Mouse (Mus musculus) neural tube, embryonic 11.5 days (tissue): ENCODE measurements around the gene Xrcc4. TPM values are rescaled to one million over a fixed set of nuclear protein-coding genes. Genes with fewer than 3 reads are reported as not detected.
A peak's percentile ranks its signal among the peaks of the same experiment; 100 is the strongest.
"Not testable (repeated sequence)": the region's sequence is repeated elsewhere in the genome, so short reads cannot be mapped to it uniquely, and the experiment has no call there.

ENCODE experiments used
- ATAC-seq: fragments of 200-750 bp; cut with Nextera tagmentation; 2 replicates; pipeline ENCODE4 v1.8.0; 2017; ENCODE audit warnings: moderate number of reproducible peaks, mild to moderate bottlenecking, moderate TSS enrichment, moderate library complexity; ENCODE audit not compliant: insufficient read depth, low FRiP score, low TSS enrichment
- DNase-seq: peaks from one replicate; pipeline ENCODE4 v3.0.0-alpha.2; 2015; ENCODE audit warnings: low spot score
- H3K27ac ChIP-seq: fragments of 300-500 bp; sonication (generic); 2 replicates; pipeline ENCODE4 v1.5.1; 2014; ENCODE audit warnings: low read depth, mild to moderate bottlenecking, low read length
- H3K27me3 ChIP-seq: fragments of 300-500 bp; sonication (generic); 2 replicates; pipeline ENCODE4 v1.6.1; 2014; ENCODE audit warnings: mild to moderate bottlenecking, low read length, mixed read lengths; ENCODE audit not compliant: control insufficient read depth, insufficient read depth
- H3K36me3 ChIP-seq: fragments of 300-500 bp; sonication (generic); 2 replicates; pipeline ENCODE4 v1.6.1; 2014; ENCODE audit warnings: mild to moderate bottlenecking, low read length, moderate library complexity, mixed read lengths; ENCODE audit not compliant: control insufficient read depth, insufficient read depth
- H3K4me1 ChIP-seq: fragments of 300-500 bp; sonication (generic); 2 replicates; pipeline ENCODE4 v1.6.1; 2014; ENCODE audit warnings: low read length, mixed read lengths; ENCODE audit not compliant: control insufficient read depth, insufficient read depth
- H3K4me2 ChIP-seq: fragments of 300-500 bp; sonication (generic); 2 replicates; pipeline ENCODE4 v1.6.1; 2014; ENCODE audit warnings: low read depth, mild to moderate bottlenecking, moderate library complexity
- H3K4me3 ChIP-seq: fragments of 300-500 bp; sonication (generic); 2 replicates; pipeline ENCODE4 v1.5.1; 2014; ENCODE audit warnings: low read depth, low read length
- H3K9ac ChIP-seq: fragments of 300-500 bp; sonication (generic); 2 replicates; pipeline ENCODE4 v1.6.1; 2014; ENCODE audit warnings: mild to moderate bottlenecking, low read length
- H3K9me3 ChIP-seq: fragments of 300-500 bp; sonication (generic); 2 replicates; pipeline ENCODE4 v1.6.1; 2016; ENCODE audit warnings: low read length; ENCODE audit not compliant: control insufficient read depth
- WGBS: fragments of 180-500 bp; shearing (Covaris S2); extraction: QIAGEN DNeasy Blood & Tissue Kit; methylation state at CpG from one replicate; pipeline ENCODE4 v1.1.7; 2014; 5-methylcytosine and 5-hydroxymethylcytosine counted together
- polyA plus RNA-seq: library from polyadenylated mRNA; unstranded; fragments of >200 nt; fragmentation: Nextera tagmentation; extraction: Ambion mirVana; gene quantifications from 2 replicates; pipeline ENCODE4 v1.2.1, GENCODE M21; 2014

Xrcc4 gene
- polyA plus RNA-seq, 1 experiment from 2014 or later, result 8.3 TPM

- ATAC-seq (no peak), DNase-seq (no peak)
- no peak overlapping the region for H3K9ac ChIP-seq
- H3K36me3 ChIP-seq, result no peaks in the 10 kb centered on the region
- no peaks in the 10 kb centered on the region for H3K4me1 ChIP-seq
- H3K4me3 ChIP-seq, result no peak overlapping the region
- WGBS, result 54% methylated on average over 3 of the region's 3 CpGs
- H3K27ac ChIP-seq, result no peak overlapping the region
- H3K9me3 ChIP-seq, result no peaks in the 10 kb centered on the region
- no peaks in the 10 kb centered on the region for H3K27me3 ChIP-seq
- no peak overlapping the region for H3K4me2 ChIP-seq
Observed at GRCm38 (mm10) chr13:89780276-89780675, 309.1 kb downstream of the Xrcc4 start.

DNA sequence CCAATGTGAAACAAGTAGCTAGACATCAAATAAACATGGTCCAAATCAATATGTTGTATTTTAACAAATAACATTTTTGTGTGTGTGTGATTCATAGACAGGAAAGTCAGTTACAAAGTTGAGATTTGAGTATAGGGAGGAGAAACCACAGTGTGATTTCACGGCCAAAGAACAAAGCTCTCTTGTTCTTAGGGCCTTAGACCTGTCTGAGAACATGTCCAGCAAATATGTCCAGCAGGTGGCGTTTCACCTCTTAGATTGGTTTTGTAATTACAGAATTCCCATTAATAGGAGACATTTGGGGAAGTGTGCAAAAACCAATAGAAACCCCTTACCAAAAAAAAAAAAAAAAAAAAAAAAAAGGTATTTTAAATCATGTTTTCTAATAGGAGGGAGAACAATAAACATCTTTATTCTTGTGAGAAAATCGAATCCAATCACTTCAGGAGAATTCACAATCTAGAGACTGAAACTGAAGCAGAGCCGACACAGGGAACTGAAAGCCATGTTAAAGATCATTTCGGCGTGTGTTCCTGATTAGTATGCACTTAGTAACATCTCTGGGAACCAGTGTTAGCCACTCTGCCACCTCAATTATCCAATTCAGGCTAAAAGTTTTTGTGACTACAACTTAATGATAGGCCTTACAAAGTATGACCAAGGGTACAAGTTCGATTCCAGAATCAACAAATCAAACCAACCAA is 310.0 kb downstream of the Xrcc4 start:
- Histone ChIP-seq H3K9ac (no peak overlapping the region), H3K4me3 (no peak overlapping the region), H3K4me2 (no peak overlapping the region), H3K27ac (no peak overlapping the region), H3K4me1 (no peaks in the 10 kb centered on the region), H3K27me3 (no peaks in the 10 kb centered on the region), H3K36me3 (no peaks in the 10 kb centered on the region), H3K9me3 (no peaks in the 10 kb centered on the region)
- peak; percentile 41; the same call in 1 of the 2 replicates for ATAC-seq
- 63% methylated on average over 7 of the region's 7 CpGs for WGBS
- peak; percentile 71 for DNase-seq

DNA sequence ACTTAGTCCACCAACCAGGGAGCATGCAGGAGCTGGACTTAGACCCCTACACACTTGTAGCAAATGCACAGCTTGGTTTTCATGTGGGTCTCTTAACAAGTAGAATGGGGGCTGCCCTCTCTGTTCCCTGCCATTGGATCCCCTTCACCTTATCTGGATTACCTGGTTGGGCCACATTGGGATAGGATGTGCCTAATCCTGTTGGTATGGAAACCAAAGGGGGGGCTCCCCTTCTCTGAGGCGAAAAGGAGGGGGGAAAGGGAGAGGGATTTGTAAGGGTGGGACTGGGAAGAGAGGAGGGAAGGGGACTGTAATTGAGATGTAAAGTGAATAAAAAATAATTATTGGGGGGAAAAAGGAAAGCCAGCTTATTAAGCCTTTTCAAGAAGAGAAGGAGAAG is 311.6 kb downstream of the Xrcc4 start:
- Histone ChIP-seq H3K36me3 (no peaks in the 10 kb centered on the region), H3K4me2 (no peak overlapping the region), H3K27me3 (no peaks in the 10 kb centered on the region), H3K4me3 (no peak overlapping the region), H3K27ac (no peak overlapping the region), H3K9ac (no peak overlapping the region), H3K4me1 (no peaks in the 10 kb centered on the region), H3K9me3 (no peaks in the 10 kb centered on the region)
- ATAC-seq, result no peak
- 71% methylated on average over 1 of the region's 1 CpGs for WGBS
- DNase-seq, result no peak

GRCm38 (mm10) chr13:89777146-89777545 is 312.3 kb downstream of the Xrcc4 start:
- Histone ChIP-seq H3K27me3 (no peaks in the 10 kb centered on the region), H3K27ac (no peak overlapping the region), H3K9ac (no peak overlapping the region), H3K4me3 (no peak overlapping the region), H3K4me1 (no peaks in the 10 kb centered on the region), H3K36me3 (no peaks in the 10 kb centered on the region), H3K4me2 (no peak overlapping the region), H3K9me3 (no peaks in the 10 kb centered on the region)
- WGBS, result 82% methylated on average over 1 of the region's 1 CpGs
- no peak for ATAC-seq
- DNase-seq, result no peak

DNA sequence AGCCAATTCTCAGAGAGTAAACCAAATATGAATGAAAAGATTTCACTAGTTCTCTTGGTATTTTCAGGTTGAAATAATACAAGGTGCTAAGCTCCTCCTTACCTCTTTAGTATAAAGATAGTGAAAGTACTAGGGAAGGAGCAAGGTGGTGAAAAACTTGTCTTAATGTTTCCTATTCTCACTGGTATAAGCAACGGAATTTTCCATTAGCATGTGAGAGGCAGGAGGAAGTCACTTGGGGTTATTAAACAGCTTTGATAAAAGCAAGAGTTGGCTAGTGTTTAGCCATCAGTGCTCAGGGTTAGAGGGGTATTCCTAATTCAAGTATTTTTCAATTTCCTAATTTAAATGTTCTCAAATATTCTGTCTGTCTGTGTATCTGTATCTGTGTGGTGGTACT is 322.9 kb downstream of the Xrcc4 start:
- Histone ChIP-seq H3K27me3 (no peaks in the 10 kb centered on the region), H3K4me1 (no peaks in the 10 kb centered on the region), H3K9ac (no peak overlapping the region), H3K4me2 (no peak overlapping the region), H3K36me3 (no peaks in the 10 kb centered on the region), H3K9me3 (no peaks in the 10 kb centered on the region), H3K4me3 (no peak overlapping the region), H3K27ac (no peak overlapping the region)
- 74% methylated on average over 1 of the region's 1 CpGs for WGBS
- DNase-seq, result no peak
- ATAC-seq, result no peak

DNA sequence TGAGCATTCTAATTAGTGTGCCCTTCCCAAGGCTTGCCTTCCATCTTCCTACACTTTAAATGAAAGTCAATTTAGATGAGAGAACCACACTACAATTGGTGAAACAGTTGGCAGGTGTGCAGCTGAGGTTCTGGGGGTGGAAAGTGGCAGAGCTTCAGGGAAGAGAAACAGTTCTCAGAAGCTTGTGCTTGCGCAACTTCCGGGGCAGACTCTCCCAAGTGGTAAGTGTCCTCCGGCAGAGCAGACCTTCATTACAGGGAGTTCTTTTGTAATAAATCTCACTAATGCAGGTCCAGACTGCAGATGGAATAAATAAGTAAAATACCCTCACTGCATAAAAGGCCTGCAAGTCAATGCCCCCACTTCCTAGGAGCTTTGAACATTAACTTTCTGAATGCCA is 323.4 kb downstream of the Xrcc4 start:
- ATAC-seq, result no peak
- no peak overlapping the region for H3K4me2 ChIP-seq
- H3K36me3 ChIP-seq, result no peaks in the 10 kb centered on the region
- WGBS, result 80% methylated on average over 3 of the region's 3 CpGs
- no peak for DNase-seq
- H3K27me3 ChIP-seq, result no peaks in the 10 kb centered on the region
- no peaks in the 10 kb centered on the region for H3K9me3 ChIP-seq
- H3K4me3 ChIP-seq, result no peak overlapping the region
- H3K27ac ChIP-seq, result no peak overlapping the region
- H3K4me1 ChIP-seq, result no peaks in the 10 kb centered on the region
- H3K9ac ChIP-seq, result no peak overlapping the region

DNA sequence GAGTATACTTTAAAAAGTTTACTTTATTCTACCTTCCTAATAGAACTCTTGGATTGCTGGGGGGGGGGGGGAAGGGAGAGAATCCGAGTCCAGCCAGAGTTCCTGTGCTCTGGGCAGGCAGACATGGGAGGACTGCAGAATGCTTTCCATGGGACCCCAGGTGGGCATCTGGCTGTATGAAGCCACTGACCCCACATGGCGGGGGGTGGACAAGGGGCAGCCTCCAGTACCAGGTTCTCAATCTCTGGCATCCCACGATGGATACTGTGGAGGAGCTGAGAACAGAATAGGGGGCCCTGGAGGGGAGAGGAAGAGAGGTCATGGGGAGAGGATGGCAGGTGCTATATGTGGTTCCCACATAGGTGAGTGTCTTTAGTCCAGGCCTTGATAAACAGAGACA is 327.1 kb downstream of the Xrcc4 start:
- H3K4me3 ChIP-seq, result no peak overlapping the region
- no peaks in the 10 kb centered on the region for H3K27me3 ChIP-seq
- no peaks in the 10 kb centered on the region for H3K4me1 ChIP-seq
- H3K27ac ChIP-seq, result no peak overlapping the region
- no peak overlapping the region for H3K9ac ChIP-seq
- WGBS, result 88% methylated on average over 3 of the region's 3 CpGs
- no peak for DNase-seq
- no peaks in the 10 kb centered on the region for H3K9me3 ChIP-seq
- H3K4me2 ChIP-seq, result no peak overlapping the region
- H3K36me3 ChIP-seq, result no peaks in the 10 kb centered on the region
- ATAC-seq, result no peak

GRCm38 (mm10) chr13:89756347-89756746 is 333.1 kb downstream of the Xrcc4 start:
- no peak overlapping the region for H3K9ac ChIP-seq
- no peak for ATAC-seq
- H3K9me3 ChIP-seq, result no peaks in the 10 kb centered on the region
- DNase-seq, result no peak
- H3K27me3 ChIP-seq, result no peaks in the 10 kb centered on the region
- H3K36me3 ChIP-seq, result no peaks in the 10 kb centered on the region
- no peak overlapping the region for H3K4me2 ChIP-seq
- no peak overlapping the region for H3K4me3 ChIP-seq
- no peak overlapping the region for H3K27ac ChIP-seq
- no peaks in the 10 kb centered on the region for H3K4me1 ChIP-seq

DNA sequence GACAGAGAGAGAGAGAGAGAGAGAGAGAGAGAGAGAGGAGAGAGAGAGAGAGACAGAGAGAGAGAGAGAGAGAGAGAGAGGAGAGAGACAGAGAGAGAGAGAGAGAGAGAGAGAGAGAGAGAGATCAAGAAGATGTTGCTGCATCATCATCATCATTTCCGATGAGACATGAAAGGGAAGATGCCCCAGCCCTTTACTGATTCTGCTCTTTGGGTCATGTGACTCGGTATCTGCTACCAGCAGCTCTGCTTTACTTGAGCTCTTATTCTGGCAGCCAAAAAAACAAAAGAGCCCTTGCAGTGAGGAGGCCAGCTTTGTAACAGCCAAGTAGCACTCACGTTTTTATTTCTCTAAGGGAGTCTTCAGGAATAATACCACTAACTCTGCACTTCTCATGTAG is 338.8 kb downstream of the Xrcc4 start:
- H3K36me3 ChIP-seq, H3K4me1 ChIP-seq, DNase-seq, H3K4me2 ChIP-seq, ATAC-seq, H3K9ac ChIP-seq, H3K27me3 ChIP-seq, H3K27ac ChIP-seq, H3K9me3 ChIP-seq, H3K4me3 ChIP-seq: not testable (repeated sequence)
- 26% methylated on average over 3 of the region's 3 CpGs for WGBS
